Mouse (Mus musculus) layer of hippocampus, adult 2 months (tissue): Measurements from ENCODE around the gene F2r. TPM values are rescaled to one million over a fixed set of nuclear protein-coding genes. Genes with fewer than 3 reads are reported as not detected.
A peak's percentile ranks its signal among the peaks of the same experiment; 100 is the strongest.

Source experiments
- DNase-seq, 2 experiments: peaks; one replicate each; pipeline ENCODE4 v3.0.0; 2022; ENCODE audit warnings: low spot score in 2 of 2
- H3K27ac ChIP-seq: fragments of 200-600 bp; 2 replicates; pipeline ENCODE4 v1.8.1; 2022
- H3K4me3 ChIP-seq: fragments of 200-600 bp; 2 replicates; pipeline ENCODE4 v1.8.1; 2022; ENCODE audit warnings: mild to moderate bottlenecking
- CTCF ChIP-seq: fragments of 200-600 bp; conservative IDR thresholded peaks from 2 replicates; pipeline ENCODE4 v1.8.1; 2022; ENCODE audit warnings: antibody characterized with exemption, mild to moderate bottlenecking, moderate library complexity
- long read RNA-seq, 2 experiments: library from polyadenylated mRNA; stranded (forward); transcript quantifications; one replicate each; pipeline ENCODE4 v2.0.0; 2021; ENCODE audit warnings: borderline mapping rate in 2 of 2
- total RNA-seq, 2 experiments: library from RNA; stranded (reverse); gene quantifications; 2 replicates each; pipeline ENCODE4 v1.2.3; 2021

Gene F2r
- 1 to 10 TPM; 4.6 to 5.7 TPM for total RNA-seq
- long read RNA-seq, experiment 1, partial matches to known transcripts, result 2 of 7 reads
- long read RNA-seq, experiment 1, other reads (novel, unspliced or antisense), result 1 of 7 reads
- long read RNA-seq, experiment 2, transcript F2r-201 (2 exons, 3,336 nt), result major isoform, 9 of 11 reads
- long read RNA-seq, experiment 2, partial matches to known transcripts, result 2 of 11 reads
- long read RNA-seq, experiment 2, other reads (novel, unspliced or antisense), result 0 of 11 reads

DNA sequence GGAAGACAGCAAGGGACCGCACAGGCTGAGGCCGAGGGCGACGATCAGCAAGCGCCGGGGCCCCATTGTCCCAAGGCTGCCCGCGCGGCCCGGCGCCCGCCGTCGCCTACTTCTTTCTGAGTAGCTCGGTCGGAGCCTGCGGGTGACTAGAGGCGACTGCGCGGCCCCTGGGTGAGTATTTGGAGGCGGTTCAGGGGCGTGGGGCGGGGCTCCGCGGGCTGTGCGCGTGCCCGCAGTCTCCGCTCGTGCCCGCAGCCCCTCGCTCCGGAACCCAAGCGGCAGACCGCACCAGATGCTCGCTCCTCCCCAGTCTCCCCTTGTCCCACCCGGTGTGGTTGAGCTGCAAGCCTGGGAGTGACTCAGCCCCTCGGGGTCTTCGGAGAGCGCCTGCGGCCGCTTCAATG lies at the start of gene F2r:
Gene F2r (minus strand): TSS at position 179 of the 404 bp plus-strand sequence.
- Histone ChIP-seq H3K4me3 (peak within 1 kb of the TSS; percentile 81), H3K27ac (peak within 1 kb of the TSS; percentile 61; the same call in 1 of the 2 replicates)
- peak in 1 of 2 experiments; percentile 62 for DNase-seq
- no peak for TF ChIP-seq CTCF

DNA sequence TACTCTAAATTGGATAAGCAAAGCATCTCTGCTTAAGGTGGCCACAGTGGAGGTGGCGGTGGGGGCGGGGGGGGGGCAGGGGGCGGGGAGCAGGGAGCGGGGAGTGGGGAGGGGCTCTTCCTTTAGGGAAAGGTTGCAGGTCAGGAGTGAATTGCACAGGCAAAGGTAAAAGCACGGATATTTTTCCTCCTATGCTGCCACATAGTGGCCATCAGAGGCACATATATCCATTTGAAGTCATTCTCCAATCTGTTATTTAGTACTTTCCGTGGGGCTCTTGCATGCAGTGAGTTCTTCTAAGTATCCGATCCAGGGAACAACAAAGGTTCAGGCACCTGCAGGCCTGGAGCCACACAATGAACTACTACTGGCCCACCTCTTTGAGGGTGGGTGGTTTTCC lies 49.0 kb upstream of the F2r start:
- TF ChIP-seq CTCF, result peak; percentile 70
- no peak overlapping the region for H3K27ac ChIP-seq
- no peak overlapping the region for H3K4me3 ChIP-seq
- no peak for DNase-seq

DNA sequence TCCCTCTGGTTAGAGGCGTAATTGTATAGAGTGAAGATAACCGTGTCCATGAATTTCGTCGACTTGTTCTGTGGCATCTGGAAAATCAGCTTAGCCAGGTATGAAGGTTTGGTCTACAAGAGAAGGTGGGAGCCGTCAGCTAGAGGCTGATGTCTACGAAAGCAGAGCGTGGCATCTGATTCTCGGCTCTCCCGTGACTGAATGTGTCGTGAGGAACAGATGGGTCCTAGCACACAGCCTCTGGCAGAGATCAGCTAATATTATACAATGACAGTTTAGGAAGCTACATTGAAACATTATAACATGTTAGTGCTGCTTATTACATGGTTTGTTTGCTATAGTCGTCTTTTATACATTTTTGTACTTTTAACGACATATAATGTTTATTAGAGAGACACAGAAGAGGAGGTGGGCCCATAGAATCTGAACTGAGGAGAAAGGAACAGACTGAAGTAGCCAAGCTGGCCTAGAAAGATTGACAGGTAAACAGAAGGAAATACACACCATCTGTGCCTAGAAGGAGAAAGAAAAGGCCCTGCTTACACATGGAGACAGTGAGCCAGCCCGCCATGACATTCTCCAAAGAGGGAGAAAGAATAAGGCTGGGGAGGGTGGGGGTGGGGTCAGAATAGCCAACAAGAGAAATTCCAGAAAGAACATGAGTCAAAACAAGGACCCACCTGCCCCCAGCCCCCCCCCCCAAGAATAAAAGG lies 47.5 kb upstream of the F2r start:
- DNase-seq, result peak in 1 of 2 experiments; percentile 27
- H3K27ac ChIP-seq, result no peak overlapping the region; the same call in 1 of the 2 replicates
- TF ChIP-seq CTCF, result no peak
- no peak overlapping the region for H3K4me3 ChIP-seq

DNA sequence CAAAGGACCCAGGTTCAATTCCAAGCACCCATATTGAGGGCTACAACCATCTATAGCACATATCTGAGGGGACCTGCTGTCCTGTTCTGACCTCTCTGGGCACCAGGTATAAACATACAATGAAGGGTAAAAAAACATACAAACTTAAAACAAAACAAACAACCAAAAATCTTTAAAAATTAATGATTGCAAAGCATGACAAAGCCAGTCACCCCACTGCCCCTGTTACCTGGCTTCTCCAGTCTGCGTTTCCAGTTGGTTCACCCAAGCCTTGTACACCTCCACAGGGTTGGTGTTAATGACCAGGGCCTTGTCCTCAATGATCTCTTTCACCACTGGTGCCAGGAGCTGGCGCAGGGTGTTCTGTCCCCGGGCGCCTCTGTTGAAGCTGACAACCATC lies 45.5 kb upstream of the F2r start:
- DNase-seq, result no peak
- TF ChIP-seq CTCF, result no peak
- Histone ChIP-seq H3K27ac (no peak overlapping the region), H3K4me3 (no peak overlapping the region)

DNA sequence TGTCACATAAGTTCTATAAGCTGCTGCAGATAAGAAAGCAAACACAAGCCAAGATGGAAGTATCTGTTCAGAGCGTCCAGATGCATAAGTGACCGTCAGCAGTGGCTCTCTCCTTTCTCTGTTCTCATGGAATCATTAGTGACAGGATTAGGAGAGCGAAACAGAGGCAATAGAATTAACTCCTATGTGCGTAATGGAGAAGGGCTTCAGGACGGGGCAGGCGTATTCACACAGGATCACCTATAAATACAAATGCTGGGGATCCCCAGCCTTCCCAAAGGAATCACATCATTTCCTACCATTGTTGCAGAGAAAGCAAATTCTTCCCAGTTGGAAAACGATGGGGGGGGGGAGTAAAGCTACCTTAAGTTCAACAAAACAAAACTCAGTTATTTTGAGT lies 41.1 kb upstream of the F2r start:
- no peak for DNase-seq
- no peak for TF ChIP-seq CTCF
- H3K27ac ChIP-seq, result no peak overlapping the region
- H3K4me3 ChIP-seq, result no peak overlapping the region

DNA sequence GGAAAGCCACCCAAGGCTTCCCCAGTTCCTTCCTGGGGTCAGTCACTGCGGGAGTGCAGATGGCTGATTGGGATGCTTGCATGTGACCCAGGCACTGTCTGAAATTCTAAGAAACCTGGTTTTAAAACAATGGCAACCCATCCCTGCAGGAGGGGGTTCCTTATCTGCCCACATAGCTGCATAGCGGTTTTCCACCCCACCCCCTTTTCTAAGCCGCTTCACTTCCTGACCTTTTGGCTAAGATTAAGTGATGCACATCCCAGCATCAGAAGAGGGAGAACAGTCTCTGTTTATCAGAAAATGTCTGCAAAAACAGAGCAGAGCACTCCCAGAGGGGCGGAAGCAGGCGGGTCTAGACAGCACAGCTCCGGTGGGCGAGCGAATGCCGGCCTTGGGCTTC lies 38.9 kb upstream of the F2r start:
- DNase-seq, result no peak
- TF ChIP-seq CTCF, result no peak
- H3K27ac ChIP-seq, result no peak overlapping the region
- no peak overlapping the region for H3K4me3 ChIP-seq

DNA sequence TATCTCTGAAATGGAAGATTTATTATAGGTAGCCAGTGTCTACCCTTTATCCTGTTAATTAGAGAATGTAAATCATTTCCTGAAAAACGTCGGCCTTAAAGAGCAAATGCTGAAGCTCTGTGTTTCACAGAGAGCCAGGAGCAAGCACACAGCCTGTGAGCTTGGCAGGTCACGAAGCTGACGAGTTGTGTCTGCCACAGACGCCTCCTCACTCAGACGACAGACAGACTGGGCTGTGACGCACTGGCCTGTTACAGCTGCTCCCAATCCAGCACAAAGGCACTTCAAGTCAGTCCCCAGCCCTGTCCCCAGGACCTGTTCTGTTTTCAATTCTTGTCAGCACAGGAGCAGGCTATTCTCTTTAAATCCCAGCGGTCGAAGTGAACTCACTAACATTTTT lies 37.0 kb upstream of the F2r start:
- peak in 1 of 2 experiments; percentile 26 for DNase-seq
- Histone ChIP-seq H3K27ac (no peak overlapping the region), H3K4me3 (no peak overlapping the region)
- no peak for TF ChIP-seq CTCF

DNA sequence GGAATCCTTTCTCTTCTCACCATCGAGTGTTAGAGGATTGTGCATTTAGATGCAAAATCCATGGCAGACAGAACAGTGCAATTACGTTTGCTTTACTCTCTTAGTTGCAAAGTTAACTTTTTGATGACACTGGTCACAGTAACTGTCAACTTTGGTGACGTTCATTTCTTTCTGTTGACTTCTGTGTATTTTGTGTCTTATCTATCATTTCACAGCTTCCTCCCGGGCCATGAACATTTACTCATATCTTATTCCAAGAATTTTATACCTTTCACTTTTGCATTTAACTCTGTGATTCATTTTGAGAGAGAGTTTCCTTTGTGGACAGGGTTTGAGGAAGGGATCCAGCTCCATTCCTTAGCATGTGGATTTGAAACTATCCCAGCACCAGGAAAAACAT lies 35.4 kb upstream of the F2r start:
- Histone ChIP-seq H3K27ac (no peak overlapping the region), H3K4me3 (no peak overlapping the region)
- TF ChIP-seq CTCF, result no peak
- DNase-seq, result no peak

DNA sequence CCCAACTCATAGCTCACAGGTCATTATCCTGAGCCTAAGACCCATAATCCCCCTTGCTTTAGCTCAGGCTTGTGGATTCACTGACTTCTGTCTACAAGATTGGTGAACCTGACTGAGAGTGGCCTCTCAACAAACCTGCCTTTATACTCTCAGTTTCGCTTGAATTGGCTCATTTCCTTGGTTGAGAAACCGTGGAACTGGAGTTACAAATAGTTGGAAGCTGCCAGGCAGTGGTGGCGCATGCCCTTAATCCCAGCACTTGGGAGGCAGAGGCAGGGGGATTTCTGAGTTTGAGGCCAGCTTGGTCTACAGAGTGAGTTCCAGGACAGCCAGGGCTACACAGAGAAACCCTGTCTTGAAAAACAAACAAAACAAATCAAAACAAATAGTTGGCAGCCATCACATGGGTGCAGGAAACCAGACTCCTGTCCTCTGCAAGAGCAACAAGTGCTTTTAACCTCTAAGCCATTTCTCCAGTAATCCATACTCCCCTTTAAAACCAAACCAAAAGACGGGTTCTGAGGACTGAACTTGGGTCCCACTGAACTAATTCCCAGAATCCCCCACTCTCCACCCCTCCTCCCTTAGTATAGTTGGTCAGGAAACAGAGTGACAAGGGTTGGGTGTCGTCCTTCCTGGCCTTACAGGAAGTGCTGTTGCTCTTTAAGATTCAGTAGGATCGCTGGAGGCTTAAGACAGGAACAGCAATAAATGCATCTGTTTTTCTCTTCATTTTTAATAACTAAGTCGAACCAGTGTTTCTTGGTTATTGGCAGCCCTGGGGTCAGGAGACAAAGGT lies 33.8 kb upstream of the F2r start:
- DNase-seq, result no peak
- no peak overlapping the region for H3K27ac ChIP-seq
- no peak for TF ChIP-seq CTCF

DNA sequence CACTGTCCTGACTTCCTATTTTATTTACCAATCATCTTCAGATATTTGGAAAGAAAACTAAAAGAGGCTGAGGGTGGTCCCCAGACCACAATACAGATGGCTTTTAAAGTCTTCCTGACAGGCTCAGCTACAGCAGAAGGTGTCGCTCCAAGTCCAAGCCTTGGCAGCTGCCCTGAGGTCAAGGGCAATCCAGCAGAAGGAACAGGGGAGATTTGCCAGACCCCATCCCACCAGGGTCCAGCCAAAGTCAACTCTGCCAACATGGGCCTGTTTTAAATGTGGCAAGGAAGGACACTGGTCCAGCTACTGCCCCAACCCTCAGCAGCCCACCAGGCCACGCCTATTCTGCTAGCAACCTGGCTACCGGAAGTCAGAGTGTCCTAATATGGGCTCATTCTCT lies 31.7 kb upstream of the F2r start:
- DNase-seq, result no peak
- Histone ChIP-seq H3K27ac (no peak overlapping the region), H3K4me3 (no peak overlapping the region)
- TF ChIP-seq CTCF, result no peak

More for the DNA sequence above, 33.8 kb upstream of the F2r start:
- no peak overlapping the region for H3K4me3 ChIP-seq

DNA sequence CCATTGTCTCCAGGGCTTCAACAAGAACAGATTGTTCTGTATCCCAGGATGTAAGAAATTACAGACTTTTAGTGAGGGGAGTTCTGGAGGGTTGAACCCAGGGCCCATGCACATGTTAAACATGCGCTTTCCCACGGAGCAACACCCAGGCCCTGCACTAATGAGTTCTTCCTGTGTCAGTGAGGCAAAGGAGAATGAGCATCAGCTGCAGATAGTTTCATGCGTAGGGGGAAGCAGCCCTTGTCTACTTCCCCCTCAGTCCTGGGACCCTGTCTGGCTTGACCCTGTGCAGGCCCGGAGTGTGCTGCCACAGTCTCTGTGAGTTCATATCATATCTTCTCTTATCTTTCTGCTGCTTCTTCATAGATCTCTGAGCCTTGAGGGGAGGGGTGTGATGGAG lies 29.0 kb upstream of the F2r start:
- TF ChIP-seq CTCF, result no peak
- no peak for DNase-seq
- Histone ChIP-seq H3K27ac (no peak overlapping the region), H3K4me3 (no peak overlapping the region)

DNA sequence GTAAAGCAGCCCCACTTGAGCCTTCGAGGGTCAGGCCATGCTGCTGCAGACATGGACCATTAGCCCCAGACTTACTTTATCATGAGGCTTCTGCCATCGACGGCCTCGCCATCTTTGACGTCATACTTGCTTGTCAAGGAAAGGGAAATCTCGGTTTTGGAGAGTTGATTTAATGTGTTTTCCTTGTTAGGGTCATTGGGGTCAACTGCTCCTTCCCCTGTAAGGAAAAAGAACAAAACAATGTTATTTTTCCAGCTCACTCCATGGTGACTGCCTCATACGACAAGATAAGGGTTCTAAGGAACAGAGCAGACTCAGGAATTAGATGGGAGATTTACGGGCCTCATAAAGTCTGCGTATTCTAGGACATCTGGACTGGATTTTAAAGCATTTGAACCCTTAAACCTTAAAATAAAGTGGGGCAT lies 28.4 kb upstream of the F2r start:
- no peak for DNase-seq
- H3K4me3 ChIP-seq, result no peak overlapping the region
- H3K27ac ChIP-seq, result no peak overlapping the region
- no peak for TF ChIP-seq CTCF

DNA sequence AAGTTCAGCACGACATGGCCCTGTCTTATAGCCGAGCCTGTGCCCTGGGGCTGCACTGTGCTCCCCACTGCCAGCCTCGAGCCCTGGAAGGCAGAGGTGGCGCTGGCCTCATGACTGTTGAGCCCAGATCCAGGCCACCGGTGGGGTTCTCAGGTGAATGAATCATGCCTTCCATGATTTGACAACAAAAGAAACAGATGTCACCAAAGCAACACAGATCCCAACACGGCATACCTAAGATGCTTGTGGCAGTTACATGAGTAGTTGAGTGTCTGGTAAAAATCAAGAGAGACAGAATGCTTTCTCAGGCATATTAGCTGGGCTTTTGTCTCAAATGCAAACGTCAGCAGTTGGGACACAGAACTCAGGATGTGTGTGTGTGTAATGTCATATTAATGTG lies 25.5 kb upstream of the F2r start:
- TF ChIP-seq CTCF, result no peak
- Histone ChIP-seq H3K27ac (0 out of 2 replicates have a peak overlapping the region, but pooled peaks have one; percentile 28), H3K4me3 (no peak overlapping the region)
- no peak for DNase-seq
